Mouse (Mus musculus) heart, adult 8-10 months (tissue): ENCODE measurements around the gene Gtsf1l. TPM values are rescaled to one million over a fixed set of nuclear protein-coding genes. Genes with fewer than 3 reads are reported as not detected.
"Not testable (repeated sequence)": the region's sequence is repeated elsewhere in the genome, so short reads cannot be mapped to it uniquely, and the experiment has no call there.

Source experiments
- DNase-seq: peaks from one replicate; pipeline ENCODE4 v3.0.0; 2022; ENCODE audit warnings: low spot score
- total RNA-seq, 4 experiments: library from RNA; stranded (reverse); gene quantifications; 2 replicates each; pipeline ENCODE4 v1.2.4; 2022

The Gtsf1l gene
- total RNA-seq, 4 experiments from 2014 or later: not detected

DNA sequence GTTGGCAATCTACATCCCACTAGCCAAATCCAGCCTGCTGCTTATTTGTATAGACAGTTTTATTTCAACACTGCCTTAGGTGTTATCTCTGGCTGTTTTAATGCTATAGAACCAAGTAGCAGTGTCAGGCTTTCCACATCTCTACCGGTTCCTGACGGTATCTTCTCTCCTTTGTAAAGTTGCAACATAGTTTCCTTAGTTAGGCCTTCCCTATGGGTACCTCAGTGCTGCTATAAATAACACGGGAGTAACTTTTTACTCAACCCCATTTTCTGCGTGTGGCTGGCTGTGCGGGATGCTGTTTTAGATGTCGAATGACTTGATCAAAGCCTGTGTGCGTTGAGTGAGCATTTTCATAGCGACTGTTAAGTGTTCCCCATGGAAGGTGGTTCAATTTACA lies 1.1 kb downstream of the Gtsf1l start:
- no peak for DNase-seq

DNA sequence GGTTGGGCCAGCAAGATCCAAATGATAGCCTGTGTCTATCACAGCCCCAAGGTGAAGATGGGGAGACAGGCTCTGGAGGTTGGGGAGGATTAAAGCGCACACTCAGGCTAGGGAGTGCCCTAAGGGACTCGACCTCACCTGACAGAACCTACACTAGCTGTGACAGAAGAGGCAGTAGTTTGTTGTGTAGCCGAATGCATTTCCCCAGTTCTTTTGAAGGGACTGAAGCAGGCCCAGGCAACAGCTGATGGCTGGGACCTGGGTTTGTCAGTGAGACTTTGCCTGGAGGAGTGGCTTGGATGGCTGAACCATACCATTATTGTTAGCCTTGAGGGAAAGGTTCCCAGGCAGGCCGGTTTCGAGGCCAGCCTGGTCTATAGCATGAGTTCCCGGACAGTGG lies 2.6 kb downstream of the Gtsf1l start:
- no peak for DNase-seq

DNA sequence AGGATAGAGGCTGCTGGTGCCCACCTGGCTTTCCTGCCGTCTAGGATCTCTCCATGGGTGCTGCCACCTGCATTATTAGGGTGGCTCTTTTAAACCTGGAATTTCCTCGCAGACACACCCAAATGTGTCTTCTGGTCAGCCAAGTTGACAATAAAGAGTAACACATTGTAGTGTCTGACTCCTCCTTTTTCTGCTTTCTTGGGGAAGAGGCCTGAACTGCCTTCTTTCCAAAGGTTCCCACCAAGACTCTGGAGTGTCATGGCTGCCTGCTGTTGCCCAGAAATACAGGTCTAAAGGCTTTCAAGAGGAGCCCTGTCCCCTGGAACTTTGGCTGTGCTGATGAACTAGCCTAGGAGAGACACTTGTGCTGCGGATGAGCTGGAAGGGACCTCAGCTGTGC lies 3.1 kb downstream of the Gtsf1l start:
- DNase-seq: no peak

DNA sequence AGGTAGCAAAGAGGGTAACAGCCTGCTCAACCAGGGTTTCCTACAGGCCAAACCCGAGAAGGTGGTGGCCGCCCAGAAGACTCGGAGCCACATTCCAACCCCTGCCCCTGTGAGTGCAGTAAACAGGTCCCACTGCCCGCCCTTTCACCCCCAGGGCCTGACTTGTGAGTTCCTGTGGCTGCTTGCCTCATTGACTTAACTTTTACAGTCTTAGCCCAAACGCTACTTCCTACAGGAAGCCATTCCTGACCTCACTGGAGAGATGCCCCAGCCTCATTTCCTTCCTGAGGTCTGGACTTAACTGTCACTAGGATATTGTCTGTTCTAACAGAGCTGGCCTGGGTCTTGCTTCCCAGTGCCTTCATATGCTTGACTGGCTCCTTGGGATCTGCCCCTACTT lies 5.1 kb downstream of the Gtsf1l start:
- no peak for DNase-seq

DNA sequence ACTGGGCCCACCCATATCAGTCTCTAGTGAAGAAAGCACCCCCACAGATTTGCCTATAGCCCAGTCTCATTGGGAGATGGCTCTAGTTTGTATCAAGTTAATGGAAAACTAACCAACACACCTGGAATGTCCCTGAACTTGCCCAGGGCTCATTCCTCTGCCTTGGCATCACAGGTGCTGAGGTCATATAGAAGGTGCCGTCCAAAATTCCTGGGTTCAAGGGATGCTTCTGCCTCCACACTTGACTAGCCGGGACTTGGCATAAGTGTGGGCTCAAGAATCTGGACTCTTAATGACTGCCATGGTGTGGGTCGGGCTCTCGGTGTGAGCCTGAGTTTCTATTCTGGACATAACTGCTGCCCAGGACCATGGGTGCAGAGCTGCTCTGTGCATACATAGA lies 8.6 kb downstream of the Gtsf1l start:
- no peak for DNase-seq

DNA sequence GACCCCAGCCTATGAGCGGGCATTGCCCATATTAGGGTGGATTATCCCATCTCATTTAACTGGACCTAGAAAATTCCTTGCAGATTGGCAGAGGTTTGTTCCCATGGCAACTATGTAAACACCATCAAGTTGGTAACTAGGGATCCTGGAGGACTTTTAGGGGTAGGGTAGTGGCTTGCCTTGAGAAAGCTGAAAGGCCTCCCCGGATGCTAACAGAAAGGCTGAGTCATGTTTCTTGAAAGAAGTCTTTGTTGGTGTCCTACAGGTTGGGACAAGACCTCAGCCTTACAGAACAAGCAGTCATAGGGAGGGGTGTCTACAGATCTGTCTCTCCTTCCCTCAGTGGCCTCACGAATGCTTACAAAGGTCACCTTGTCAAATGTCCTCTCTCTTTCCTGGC lies 12.4 kb downstream of the Gtsf1l start:
- no peak for DNase-seq

DNA sequence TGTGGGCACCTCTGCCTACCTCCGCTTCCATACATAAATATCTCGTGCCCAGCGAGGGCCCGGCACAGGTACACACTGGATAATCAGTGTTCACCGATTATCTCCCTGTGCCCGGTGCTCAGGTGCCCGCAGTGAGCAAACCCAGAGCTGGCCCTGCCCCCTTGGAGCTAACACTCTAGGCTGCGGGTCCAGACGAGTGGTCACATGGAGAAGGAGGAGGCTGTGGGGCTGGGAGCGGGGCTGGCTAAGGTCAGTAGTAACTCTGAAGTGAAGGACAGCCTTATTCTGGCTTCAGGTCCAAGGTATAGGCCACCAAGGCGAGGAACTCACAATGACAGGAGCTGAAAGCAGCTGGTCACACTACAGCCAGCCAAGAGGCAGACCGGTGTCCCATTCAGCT lies 12.8 kb downstream of the Gtsf1l start:
- DNase-seq: no peak

DNA sequence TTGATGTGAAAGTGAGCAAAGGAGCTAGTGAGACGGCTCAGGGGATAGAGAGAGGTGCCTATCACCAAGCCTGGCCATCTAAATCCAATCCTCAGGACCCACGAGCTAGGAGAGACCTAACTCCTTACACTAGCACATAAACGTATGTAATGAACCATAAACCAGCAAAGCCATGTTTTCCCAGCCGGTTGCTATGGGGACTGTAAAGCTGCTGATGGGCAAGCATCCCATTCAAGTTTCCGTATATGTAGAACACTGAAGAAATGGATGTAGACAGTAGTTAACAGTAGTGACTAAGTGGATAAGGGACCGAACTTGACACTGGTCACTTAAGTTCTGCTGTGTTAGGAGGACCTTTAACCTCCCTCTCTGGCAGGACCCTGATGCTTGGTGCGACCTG lies 13.6 kb downstream of the Gtsf1l start:
- no peak for DNase-seq

DNA sequence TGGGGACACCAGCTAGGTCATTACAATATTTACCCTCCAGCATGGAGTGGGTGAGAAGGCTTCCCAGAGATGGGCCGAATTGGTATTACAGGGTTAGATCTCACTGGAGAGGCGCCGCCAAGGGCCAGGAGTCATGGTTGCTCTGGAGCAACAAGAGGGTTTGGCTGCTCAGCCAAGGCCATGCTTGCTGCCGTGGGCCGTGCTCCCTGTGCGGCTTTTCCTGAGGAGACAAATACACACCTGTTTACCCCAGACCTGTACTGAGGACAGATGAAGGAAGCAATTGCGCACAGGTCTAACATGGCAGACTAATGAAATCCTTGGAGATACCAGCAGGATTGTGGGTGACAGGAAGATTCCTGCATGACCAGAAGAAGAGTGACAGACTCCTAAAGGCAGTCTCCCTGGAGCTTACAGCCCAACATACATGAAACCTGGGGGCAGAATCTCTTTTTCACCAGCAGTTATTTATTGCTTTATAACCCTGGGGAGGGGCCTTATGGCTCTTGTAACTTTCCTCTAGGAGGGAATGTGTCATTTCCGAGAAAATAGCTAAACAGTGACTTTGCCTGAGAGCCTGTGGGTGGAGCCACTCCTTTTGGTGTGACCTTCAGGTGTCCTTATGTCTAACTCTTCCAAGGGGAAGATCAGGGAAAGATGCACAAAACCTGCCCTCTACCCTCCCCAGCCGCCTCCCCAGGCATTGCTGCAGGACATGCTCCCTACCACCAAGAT lies 14.5 kb downstream of the Gtsf1l start:
- DNase-seq: no peak

DNA sequence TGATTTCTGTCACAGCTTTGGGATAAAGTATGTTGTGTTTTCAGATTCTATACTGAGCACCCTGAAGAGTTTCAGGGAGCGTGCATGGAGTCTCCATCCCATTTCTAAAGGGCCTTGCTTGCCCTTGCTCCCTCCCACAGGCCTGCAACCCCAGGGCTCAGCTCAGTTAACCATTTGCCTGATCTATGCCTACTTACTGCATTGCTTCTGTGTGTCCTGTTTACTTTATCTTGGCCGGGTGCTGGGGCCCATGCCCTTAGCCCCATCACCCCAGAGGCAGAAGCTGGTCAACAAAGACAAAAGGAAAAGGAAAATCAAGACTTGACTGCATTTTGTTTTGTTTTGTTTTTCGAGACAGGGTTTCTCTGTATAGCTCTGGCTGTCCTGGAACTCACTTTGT lies 16.1 kb downstream of the Gtsf1l start:
- DNase-seq: no peak

DNA sequence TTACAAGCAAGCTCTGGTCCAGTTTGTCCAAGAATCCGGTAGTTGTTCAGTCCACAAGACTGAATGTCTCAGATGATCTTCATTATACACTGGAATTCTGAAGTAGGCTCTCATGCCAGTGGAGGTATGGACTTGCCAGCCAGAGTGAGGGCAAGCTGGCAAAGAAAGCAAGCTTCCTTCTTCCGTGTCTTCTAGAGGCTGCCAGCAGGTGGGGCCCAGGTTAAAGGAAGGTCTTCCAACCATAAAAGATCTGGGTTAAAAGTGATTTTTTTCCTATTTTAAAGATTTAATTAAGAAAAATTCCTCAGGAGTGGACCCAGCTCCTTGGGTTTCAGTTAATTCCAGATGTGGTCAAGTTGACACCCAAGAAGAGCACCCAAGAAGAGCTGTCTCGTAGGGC lies 17.4 kb downstream of the Gtsf1l start:
- no peak for DNase-seq

DNA sequence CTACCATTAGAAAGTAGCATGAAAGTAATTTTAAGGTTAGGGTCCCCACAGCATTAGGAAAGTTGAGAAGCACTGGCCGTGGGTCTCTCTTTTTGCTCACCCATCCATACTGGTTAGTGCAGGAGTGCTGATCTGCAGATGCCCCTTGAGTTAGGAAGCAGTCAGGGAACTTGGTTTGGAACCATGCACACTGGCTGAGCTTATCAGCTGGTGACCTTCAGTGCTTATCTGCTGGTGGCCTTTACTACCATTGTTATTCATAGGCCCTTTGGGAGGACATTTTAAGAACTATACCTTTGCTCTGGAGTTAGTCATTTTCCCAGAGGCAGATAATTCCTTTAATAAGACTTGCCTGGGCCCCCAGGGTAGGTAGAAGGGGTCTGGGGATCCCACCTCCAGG lies 20.4 kb downstream of the Gtsf1l start:
- DNase-seq: no peak

DNA sequence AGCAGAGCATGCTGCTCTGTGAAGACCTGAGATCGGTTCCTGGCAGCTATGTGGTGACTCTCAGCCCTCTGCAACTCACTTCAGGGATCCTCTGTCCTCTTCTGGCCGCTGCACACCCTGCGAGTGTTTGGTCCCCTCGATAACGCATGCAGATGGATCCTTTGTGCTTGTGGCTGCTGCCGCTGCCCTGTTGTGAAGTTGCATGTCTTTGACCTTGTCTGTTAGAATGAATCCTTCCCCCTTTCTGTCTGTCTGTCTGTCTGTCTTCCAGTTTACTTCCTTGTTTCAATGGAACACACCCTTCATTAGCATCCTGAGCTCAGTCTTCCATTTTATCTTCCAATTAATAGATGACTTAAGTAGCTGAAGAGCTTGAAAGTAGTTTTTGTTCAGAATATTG lies 21.3 kb downstream of the Gtsf1l start:
- no peak for DNase-seq

DNA sequence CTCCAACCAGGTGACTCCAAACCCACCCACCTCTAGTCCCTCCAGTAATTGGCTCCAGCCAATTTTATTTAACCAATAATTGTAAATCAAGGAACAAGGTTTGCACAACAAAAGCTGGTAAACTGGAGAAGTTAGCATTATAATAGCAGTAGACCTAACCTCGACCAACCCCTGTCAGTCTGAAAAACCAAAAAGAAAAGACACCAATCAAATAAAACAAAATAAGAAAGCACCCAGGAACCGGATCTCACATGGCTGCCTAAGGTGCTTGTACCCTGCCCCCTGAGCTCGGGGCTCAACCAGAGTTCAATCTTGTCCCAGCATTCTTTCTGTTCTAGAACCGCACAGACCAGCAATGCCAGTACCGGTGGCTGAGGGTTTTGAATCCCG lies 25.5 kb downstream of the Gtsf1l start:
- DNase-seq: no peak

DNA sequence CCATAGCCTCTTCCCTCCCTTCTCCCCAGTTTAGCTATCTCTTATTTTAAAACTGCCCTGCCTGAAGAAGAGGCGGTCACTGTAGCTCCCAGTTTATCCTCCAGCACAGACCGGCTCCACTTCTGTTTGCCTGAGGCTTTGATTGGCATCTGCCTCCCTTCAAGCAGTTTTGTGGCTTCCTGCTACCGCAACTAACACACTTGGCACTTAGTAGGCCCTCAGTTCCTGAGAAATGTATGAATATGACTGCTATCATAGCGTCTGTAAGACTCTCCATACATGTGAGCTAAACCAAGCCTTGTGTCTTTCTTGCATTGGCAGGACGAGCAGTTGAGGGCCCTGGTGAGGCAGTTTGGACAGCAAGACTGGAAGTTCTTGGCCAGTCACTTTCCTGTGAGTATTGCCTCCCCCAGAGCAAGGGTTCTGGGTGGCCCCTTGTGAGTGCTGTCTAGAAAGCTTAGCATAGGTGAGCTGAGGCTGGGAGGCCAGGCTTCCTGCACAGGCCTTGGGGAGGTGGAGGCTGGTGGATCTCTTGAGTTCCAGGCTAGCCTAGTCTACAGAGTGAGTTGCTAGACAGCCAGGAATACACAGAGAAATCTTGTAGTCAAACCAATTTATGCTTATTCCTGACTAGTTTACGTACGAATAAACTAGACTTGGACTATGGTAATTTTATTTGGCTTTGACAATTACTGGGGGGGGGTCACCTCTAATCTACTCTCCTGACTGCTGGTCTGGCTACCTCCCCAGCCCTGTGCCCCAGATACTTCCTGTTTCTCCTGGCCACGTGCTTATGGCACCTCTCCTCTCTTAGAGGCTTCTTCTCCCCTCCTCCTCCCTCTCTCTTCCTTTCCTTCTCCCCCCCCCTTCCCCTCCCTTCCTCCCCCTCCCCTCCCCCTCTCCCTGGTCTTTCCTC lies 26.2 kb downstream of the Gtsf1l start:
- no peak for DNase-seq

DNA sequence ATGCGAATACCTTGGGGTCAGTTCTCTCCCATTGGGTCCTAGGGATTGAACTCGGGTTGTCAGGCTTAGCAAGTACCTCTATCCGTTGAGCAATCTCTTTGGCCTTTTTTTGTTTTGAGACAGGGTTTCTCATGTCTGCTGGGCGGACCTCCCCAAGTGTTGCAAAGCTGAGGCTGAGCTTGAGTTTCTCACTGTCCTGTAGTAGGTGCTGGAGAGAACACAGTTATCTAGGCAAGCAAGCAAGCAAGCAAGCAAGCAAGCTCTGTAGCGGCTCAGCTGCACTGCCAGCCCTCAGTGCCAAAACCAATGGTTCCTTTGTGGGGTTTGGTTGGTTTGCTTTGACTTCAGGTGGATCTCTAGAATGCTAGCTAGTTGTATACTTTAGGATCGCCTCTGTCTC lies 27.0 kb downstream of the Gtsf1l start:
- no peak for DNase-seq

DNA sequence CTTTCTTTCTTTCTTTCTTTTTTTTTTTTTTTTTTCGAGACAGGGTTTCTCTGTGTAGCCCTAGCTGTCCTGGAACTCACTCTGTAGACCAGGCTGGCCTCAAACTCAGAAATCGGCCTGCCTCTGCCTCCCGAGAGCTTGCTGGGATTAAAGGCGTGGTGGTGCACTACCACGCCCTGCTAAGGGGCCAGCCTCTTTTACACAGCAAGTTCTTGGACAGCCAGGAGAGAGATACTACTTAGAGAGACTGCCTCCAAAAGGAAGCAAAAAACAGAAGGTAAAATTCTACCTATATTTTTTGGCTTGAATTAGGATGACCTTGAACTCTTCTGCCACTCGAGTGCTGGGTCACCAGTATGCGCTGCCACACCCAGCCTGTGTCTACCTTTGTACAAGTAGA lies 28.7 kb downstream of the Gtsf1l start:
- DNase-seq: not testable (repeated sequence)

DNA sequence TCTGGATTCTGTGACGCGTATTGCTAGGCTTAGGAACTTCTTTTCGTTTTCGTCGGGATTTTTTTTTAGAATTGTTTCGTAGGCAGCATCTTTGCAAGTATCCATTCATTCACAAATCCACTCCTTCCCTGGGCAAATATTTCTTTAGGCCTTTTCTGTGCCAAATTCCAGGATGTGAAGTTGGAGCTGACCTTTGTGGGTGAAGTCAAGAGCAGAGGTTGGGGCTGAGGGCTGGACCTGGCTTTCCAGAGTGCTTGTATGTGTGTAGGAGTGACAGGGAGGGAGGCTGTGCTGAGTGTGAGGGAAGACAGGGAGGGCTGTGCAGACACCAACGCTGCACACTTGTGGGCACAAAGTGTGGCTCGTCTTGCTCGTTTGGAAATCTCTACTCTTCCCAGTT lies 31.1 kb downstream of the Gtsf1l start:
- no peak for DNase-seq

DNA sequence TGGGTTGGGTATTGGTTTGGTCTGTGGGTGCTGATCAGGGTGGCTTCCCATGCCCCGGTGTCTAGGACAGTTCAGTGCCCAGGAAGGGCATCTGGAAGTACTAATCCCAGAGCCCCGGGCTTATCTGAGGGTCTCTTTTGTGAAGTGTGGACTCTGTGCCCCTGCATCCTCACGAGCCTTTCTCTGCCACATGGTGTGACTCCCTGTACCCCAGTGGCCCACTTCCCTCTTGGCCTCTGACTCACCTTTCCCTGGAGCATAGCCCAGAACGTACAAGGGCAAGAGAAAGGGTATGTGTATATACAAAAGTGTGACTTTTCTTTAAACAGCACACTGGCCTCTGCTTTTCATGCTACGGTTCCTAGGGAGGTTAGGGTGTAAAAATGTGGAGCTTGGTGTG lies 31.9 kb downstream of the Gtsf1l start:
- no peak for DNase-seq

DNA sequence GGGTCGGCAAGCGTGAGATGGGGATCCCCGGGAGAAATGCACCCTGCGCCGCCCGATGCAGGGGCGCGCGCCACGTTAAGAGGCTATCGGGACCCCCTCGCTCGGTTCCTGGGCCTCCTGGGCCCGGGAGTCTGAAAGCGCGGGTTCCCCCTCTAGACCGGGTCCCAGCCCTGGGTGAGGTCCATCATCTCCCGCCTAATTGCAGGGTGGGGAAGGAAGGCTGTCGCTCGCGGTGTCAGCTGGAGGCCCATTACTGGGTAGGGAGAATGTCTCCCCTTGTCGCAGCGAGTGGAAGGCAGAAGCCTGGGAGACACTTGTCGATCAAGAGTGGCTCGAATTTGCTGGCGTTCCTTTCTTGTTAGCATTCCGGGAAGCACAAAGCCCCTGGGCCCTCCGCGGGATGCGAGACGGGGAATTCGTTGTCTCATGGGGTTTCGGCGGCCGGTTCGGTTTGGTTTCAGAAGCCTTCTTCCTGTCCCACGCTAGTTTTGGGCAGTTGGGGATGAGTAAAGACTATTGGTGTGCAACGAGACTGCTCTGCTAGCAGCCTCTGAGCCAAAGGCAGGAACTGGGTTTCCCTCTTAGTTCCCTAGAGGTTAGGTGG lies 32.7 kb downstream of the Gtsf1l start:
- no peak for DNase-seq

DNA sequence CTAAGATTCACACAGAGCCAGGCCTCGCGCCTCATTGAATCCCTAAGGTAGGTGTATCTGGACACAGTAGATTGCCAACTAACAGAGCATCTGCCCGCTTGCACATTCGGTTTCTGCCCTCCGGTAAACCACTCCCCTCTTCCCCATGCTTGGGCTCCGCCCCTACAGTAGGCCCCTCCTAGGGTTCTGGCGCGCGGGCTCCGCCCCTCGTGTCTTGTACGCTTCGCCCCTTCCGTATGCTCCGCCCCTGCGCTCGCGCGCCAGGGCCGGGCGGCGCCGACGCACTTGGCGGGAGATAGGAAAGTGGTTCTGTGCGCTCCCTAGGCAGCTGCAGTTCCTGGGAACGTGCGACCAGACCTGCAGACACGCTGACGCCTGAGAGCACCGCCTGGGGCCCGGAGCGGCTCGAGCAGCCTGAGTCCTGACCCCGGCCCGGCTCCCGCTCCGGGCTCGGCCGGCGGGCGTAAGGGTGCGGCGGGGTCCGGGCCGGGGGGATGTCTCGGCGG lies 33.3 kb downstream of the Gtsf1l start, which contains the start of gene Mybl2:
Gene Mybl2 (plus strand): TSS at position 353 of the 506 bp plus-strand sequence.
- DNase-seq: peak; percentile 87

DNA sequence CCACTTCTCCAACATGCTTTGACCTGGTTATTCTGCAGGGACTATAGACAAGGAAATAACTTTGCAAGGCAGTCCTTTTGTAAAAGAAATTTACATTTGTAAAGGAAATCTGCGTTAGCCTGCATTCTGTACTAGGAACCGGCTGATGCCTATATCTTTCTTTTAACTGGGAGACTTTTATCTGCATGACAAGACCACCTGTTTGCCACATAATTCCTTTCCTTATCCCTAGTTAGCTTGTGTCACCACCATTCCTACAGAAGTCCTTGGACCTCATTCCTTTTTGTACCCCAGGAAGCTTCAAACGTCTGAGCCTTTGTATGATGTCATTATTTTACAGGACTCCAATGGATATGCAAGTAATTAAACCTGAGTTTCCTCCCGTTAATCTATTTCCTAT lies 34.8 kb downstream of the Gtsf1l start:
- no peak for DNase-seq
